Mouse (Mus musculus): ENCODE results near the gene Gpd1.
"Not testable (repeated sequence)": the region's sequence is repeated elsewhere in the genome, so short reads cannot be mapped to it uniquely, and the experiment has no call there.

Gpd1 gene

DNA sequence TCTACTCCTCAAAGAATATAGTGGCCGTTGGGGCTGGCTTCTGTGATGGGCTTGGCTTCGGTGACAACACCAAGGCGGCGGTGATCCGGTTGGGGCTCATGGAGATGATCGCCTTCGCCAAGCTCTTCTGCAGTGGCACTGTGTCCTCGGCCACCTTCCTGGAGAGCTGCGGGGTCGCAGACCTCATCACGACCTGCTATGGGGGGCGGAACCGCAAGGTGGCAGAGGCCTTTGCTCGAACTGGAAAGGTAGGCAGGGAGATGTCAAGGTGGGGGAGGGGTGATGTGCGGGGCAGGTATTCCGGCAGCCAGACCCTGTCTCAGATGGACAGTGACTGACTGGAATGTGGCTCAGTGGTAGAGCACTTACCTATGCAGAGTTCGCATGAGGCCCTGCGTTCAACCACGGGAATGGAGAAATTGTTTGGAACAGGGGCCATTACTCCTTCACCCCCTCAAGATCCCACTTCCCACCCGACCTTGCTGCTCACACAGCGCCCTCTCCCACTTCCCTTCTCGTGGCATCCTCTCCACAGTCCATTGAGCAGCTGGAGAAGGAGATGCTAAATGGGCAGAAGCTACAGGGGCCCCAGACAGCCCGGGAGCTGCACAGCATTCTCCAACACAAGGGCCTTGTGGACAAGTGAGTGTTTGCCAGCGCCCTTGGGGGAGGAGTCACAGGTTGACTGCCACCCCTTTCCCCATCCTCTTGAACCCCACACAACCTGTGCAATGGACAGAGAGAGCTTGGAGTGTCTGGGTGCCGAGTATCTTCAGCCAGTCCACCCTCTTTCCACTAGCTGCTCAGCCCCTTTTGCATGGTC lies 4.8 kb downstream of the Gpd1 start:
- no peak for DNase-seq (ENCODE audit: low read depth, low spot score)

DNA sequence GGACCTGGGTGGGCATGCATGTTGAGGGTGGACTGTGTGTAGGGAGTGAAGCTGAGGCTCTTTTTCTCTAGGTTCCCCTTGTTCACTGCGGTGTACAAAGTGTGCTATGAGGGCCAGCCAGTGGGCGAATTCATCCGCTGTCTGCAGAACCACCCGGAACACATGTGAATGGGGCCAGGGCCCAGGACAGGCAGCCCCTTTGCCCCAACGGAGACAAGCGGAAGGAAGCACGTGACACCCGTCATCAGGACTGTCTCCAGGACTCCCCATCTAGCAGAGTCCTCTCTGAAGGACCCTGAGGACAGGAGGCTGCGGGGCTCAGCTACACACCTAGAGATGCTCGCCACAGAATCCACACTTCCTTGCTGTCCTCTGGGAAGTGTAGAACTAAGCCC lies 5.8 kb downstream of the Gpd1 start:
- no peak for DNase-seq (ENCODE audit: low read depth, low spot score)

DNA sequence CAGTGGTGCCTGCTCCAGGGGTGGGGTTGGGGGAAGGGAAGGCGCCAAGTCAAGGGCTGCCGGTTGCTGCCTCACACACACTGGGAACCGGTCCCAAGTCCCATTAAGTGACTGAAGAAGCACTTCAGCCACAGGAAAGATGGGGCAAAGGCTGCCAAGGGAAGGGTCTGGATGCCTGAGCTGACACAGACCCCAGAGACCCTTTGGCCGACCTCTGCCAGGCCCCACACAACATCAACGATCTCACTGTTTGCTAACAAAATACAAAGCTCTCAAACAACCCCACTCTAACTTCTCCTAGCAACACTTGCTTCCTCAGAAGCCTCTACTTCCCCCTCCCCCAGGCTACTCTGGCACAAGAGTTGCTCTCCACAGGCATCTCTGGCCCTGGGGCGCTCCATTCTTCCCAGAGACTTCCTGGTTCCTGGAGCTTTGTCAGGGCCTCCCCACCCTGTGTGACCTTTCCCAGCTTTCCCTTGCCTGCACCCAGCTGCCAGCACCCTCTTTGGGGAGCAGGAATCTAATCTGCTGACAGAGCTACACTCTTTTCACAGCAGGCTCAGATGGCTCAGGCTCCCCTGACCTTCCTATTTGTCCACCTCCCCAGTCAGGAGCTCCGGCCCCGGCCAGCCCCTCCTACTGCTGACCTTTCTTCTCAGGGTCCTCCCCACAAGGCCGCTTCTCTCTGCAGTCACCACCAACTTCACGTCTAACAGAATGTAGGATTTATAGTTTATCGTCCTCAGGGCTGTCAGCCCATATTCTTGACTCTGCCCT lies 6.4 kb downstream of the Gpd1 start:
- DNase-seq (ENCODE audit: low read depth, low spot score) = no peak

DNA sequence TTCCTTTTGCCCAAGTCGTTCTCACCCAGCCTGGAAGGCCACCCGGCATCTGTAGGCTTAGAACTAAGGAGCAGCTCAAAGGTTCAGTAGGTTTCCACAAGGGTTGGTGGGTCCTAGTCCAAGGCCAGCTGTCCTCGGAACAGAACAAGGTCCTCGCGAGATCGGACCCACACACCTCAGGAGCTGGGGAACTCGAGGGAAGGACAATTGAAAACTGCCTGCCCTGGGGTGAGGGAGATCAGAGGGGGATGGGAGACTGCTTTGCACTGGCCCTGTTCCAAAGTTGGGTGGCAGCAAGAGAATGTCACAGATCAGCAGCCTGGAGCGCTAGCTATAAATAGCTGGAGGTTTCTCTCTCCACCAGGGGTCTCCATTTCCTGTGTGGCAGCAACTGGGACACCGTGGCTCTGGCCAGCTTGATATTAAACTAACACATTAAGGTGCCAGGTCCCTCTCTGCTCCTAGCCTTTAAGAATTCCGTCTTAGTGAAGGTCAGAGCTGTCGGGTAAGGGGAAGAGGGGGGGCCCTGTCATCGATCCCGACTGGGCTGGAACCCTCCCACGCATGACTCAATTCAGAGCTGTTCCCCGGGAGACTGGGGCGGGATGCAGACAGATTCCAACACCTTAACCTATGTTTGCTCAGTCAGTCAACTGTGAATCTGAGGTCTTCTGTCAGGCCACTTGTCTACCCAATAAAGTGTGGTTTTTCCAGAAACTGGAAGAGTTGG lies 7.1 kb downstream of the Gpd1 start:
- peak; percentile 44 for DNase-seq (ENCODE audit: low read depth, low spot score)

DNA sequence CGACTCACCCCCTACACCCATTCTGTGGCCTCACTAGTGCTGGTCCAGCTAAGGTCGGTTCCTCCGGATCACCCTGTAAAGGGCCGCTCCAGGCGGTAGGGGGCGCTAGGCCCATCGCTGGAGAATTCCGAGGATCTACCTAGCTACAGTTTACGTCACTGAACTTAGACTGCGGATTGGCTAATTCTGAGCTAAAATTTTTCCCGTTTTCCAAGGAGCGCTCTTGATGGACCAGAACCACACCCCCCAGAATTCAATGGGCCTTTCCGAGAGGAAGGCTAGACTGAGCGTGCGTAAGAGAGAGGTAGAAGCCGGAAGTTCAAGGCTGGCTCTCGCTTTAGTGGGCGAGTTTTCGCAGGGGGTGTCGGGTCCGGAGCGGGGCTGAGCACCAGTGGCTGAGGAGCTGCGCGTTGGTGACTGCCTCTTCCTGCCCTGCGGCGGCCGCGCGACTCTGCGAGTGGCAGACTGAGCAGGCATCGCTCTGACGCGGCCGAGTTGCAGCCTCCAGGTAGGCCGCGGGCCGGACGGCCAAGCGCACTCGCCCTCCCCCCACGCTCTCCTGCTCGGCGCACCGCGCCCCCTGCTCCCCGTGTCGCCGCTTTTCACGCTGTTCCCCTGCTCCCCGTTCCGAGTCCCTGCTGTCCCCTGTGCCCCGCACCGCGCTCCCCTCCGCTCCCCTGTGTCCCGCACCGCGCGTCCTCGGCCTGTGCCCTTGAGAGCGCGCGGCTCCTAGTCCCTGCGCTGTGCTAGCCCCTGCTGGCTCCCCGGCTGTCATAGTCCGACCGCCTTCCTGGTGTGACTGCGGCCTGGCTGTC lies 8.2 kb downstream of the Gpd1 start, which contains the start of gene Cox14:
Cox14 (plus strand) TSS at position 278 of the 815 bp plus-strand sequence.
- peak; percentile 96 for DNase-seq (ENCODE audit: low read depth, low spot score)

DNA sequence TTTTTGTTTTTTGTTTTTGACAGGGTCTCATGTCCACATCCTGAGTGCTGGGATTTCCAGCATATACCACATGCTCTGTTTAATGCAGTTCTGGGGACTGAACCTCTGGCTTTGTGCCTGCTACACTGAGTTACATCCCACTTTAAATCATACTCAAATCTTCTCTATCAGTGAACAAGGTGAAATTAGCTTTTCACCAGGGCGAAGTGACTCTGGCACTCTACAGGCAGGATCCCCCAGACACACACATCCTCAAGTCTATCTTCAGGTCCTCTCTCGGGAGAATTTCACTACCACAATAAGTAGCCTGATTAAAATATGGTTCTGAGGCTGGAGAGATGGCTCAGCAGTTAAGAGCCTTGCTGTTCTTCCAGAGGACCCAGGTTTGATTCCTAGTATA lies 9.2 kb downstream of the Gpd1 start:
- DNase-seq (ENCODE audit: low read depth, low spot score) = no peak

DNA sequence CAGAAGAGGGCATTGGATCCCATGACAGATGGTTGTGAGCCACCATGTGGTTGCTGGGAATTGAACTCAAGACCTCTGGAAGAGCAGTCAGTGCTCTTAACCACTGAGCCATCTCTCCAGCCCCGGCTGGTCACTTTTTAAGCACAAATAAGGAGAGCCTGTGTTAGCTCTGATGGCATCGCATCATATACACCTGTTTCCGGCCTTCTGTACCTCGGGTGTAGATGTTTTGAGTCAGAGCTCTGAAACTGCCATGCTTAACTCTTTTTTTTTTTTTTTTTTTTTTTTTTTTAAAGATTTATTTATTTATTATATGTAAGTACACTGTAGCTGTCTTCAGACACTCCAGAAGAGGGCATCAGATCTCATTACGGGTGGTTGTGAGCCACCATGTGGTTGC lies 9.7 kb downstream of the Gpd1 start:
- DNase-seq (ENCODE audit: low read depth, low spot score) = not testable (repeated sequence)

DNA sequence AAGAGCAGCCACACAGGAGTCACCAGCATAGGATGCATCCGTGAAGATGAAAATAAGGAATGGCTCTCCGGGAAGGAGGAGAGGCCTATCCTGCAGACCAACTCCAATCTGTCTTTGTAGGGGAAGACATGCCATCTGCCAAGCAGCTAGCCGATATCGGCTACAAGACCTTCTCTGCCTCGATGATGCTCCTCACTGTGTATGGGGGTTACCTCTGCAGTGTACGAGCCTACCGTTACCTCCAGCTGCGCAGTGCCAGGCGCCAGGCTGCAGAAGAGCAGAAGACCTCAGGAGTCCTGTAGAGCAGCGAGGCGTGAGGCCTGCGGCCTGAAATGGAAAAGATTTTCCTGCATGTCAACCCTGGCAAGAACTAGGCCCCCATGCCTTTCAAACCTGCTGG lies 10.2 kb downstream of the Gpd1 start:
- DNase-seq (ENCODE audit: low read depth, low spot score) = no peak

DNA sequence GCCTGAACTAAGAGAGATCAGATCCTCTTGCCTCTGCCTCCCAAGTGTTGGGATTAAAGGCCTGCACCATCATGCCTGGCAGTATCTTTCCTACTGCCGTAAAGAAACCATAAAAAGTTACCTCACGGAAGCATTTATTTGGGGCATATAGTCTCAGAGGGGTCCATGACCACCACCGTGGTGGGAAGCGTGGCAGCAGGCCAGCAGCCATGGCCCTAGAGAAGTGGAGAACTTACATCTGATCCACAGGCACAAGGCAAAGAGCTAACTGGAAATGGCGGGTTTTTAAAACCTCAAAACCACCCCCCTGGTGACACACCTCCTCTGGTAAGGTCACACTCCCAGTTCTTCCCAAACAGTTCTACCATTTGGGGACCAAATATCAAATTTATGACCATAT lies 10.9 kb downstream of the Gpd1 start:
- DNase-seq (ENCODE audit: low read depth, low spot score) = no peak

DNA sequence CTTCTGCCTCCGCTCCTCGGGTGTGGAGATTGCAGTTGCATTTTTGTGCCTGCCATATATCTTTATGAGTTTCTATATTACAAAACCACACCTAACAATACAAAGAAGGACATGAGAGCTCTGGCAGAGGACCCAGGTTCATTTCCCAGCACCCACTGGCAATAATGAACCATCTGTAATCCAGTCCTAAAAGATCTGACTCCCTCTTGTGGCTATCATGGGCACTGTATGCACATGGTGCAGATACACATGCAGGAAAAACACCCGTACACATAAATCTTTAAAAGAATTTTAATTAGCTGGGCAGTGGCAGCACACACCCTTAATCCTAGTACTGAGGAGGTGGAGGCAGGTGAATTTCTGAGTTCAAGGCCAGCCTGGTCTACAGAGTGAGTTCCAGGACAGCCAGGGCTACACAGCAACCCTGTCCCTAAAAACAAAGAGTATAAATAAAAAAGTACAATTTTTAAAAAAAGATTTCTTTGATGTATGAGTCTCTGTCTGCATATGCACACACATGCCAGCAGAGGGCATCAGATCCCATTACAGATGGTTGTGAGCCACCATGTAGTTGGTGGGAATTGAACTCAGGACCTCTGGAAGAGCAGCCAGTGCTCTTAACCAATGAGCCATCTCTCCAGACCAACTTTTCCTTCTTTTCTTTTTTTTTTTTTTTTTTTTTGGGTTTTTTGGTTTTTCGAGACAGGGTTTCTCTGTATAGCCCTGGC lies 11.9 kb downstream of the Gpd1 start:
- no peak for DNase-seq (ENCODE audit: low read depth, low spot score)

DNA sequence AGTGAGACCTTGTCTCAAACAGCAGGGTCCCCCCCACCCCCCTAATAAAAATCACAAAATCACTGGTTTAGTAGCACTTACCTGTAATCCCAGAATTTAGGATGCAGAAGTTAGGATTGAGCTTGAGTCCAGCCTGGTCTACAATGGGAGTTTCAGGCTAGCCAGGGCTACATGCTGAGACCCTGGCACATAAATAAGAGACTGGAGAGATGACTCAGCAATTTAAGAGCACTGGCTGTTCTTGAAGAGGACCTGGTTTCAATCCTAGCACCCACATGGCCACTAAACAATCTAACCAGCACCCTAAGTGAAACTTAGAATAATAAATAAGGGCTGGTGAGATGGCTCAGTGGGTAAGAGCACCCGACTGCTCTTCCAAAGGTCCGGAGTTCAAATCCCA lies 13.9 kb downstream of the Gpd1 start:
- no peak for DNase-seq (ENCODE audit: low read depth, low spot score)

DNA sequence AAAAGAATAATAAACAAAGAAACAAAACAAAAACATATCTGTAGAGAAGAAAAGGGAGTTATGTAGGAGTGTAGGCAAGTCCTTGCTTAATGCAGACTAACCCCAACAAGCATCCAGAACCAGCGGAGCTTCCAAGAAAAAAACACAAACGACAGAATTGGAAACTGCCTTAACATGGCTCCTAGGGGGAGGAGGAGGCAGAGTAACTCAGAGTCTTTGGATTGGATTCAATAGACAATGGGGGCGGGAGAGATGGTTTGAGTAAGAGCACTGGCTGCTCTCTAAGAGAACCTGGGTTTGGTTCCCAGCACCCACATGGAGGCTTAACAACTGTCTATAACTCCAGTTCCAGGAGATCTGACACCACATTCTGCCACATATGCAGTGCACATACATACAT lies 14.4 kb downstream of the Gpd1 start:
- DNase-seq (ENCODE audit: low read depth, low spot score) = no peak

DNA sequence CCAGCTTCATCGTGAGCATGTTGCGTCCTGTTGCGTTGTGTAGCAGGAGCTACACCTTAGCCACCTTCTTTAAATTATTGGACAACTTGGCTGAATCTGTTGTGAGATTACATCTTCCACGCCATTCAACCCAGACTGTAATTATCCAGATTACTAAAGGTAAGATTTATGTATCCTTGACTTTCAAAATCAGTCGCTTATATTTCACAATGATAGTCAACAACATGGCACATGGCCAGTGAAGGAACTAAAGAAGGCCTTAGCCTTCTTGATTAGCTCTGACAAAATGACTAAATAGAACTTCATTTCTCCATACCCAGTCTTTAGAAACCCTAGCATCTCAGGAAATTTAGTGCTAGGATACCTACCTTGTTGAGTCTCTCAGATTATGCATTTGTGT lies 15.9 kb downstream of the Gpd1 start:
- DNase-seq (ENCODE audit: low read depth, low spot score) = no peak

DNA sequence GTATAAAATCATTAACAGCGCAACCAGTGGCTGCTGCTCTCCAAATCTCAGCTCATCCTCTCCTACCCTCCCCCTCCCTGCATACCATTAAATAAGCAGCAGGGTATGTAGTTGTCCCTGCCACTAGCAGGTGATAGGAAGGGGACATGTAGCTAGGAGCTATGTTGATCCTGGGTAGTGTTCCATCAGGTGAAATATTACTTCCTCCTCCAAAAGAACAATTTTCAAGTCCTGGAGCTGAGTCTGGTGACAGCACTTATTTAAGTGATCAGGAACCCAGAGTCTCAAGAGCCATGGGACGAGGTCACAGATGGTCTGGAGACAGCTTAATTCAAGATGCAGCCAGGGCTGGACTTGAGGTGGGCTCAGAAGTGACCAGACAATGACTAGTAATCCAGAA lies 18.3 kb downstream of the Gpd1 start:
- DNase-seq (ENCODE audit: low read depth, low spot score) = no peak

DNA sequence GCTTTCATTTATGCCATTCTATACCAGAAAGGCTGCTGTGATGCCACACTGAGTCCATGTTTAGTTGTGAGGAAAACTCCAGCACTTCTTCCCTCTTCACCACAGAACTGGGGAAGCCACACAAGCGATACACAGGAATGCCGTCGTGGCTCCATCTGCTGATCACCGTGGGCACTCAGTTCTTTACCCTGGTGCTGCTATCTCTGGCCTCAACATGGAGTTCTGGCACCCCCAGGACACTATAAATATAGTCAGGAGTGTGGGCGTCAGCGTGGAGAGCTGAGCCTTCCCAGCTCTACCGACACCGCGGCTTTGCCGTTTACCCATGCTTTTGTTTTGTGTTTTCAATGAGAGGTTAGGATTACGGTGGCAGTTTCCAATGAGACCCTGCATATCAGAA lies 19.4 kb downstream of the Gpd1 start:
- no peak for DNase-seq (ENCODE audit: low read depth, low spot score)

DNA sequence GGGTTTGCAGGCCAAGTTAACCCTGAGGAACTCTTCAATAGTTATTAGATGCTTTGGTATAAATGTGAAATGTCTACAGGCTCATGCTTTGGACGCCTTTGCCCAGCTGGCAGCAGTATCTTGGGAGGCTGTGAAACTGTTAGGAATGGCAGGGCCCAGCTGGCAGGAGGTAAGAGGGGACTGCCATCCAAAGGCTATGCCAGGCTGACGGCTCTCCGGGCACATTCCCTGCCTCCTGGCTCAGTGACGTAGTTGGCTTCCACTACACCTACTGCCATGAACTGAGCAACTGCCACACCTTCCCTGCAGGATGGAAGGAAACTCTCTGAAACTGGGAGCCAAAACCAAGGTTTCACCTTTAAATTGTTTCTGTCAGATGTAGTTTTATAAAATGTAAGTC lies 22.9 kb downstream of the Gpd1 start:
- DNase-seq (ENCODE audit: low read depth, low spot score) = no peak

DNA sequence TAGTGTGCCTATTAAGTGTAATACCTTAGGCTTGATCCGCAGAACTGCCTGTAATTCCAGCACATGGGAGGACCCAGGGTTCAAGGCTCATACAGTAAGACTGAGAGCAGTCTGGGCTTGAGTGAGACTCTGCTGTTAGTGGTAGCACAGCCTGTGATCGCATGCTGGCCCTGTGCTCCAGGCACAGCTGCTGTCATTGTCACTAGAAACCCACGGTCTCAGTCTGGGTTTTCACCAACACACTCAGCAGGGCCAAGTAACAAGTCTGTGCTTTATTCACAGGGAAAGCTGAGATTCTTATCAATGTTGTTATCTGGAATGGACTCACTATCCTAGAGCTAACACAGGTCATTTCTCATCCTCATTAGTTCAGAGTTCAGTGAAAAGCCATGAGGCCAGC lies 36.9 kb downstream of the Gpd1 start:
- DNase-seq (ENCODE audit: low read depth, low spot score) = no peak

DNA sequence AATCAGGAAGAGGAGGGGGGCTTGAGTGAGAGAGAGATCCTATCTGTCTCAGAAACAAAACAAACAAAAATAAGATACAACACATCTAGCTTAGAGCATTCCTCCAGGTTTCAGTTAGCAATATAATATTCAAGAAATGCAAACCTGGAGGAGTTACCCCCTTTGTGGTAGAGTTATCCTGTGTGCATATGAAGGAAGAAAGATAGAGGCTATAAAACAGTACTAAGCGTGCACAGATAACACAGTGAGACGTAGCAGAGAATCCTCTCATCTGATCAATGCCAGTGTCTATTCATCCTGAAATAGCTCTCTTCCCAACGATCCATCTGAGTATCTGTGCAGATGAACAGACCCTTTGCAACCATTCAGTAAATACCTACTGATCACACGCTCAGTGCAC lies 50.2 kb downstream of the Gpd1 start:
- DNase-seq (ENCODE audit: low read depth, low spot score) = no peak

DNA sequence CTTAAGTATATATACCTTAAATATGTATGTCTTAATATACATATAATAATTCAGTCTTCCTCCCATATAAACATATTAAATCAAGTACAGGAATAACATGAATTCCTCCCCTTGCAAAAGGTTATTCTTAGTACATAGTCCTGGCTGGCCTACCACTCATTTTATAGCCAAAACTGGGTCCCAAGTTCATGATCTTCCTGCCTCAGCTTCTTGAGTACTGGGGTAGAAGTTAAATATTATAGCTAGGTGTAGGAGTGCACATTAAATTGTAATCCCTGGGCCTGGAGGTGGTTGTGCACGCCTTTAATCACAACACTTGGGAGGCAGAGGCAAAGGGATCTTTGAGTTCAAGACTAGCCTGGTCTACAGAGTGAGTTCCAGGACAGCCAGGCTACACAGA lies 51.4 kb downstream of the Gpd1 start:
- no peak for DNase-seq (ENCODE audit: low read depth, low spot score)

DNA sequence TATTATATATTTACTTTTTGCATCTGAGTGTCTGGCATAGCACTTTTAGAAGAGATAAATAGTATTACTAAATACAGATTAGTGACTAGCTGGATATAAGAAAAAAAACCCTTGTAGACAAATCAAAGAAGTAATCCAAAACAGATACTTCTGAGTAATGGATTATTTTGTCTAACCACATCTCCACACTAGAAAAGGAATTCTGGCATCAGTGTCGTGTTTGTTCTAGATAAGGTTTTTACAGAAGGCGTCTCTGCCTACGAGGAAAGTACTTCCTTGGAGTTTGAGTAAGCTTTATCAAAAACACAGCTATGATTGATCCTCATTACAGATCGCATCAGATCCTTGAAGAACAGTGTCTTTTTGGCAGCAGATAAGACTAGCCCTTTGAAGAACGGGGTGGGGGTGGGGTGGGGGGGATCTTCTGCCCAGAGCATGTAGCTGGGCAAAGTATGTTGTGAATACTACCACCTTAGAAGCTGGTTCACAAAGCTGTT lies 53.7 kb downstream of the Gpd1 start:
- DNase-seq (ENCODE audit: low read depth, low spot score) = no peak
